Mouse (Mus musculus): ENCODE results near the gene Nono. TPM values are rescaled to one million over a fixed set of nuclear protein-coding genes. Genes with fewer than 3 reads are reported as not detected.
A peak's percentile ranks its signal among the peaks of the same experiment; 100 is the strongest.

Nono gene
- 304 TPM for polyA plus RNA-seq (2012; fragmentation: generic; extraction: Trizol)
- long read RNA-seq, experiment 1, transcript Nono-201 (12 exons, 2,562 nt): major isoform, 198 of 274 reads
- long read RNA-seq, experiment 1, partial matches to known transcripts: 19 of 274 reads
- long read RNA-seq, experiment 1, other reads (novel, unspliced or antisense): 57 of 274 reads
- long read RNA-seq, experiment 2, transcript Nono-201 (12 exons, 2,562 nt): major isoform, 2,175 of 2,514 reads
- long read RNA-seq, experiment 2, partial matches to known transcripts: 33 of 2,514 reads
- long read RNA-seq, experiment 2, other reads (novel, unspliced or antisense): 306 of 2,514 reads

GRCm38 (mm10) chrX:101429142-101429949 lies at the start of gene Nono:
Nono (plus strand) TSS chrX:101429318.
- H3K79me2 ChIP-seq (ENCODE audit: control insufficient read depth, insufficient read depth): peaks cover 48% of the 10 kb centered on the region
- TF ChIP-seq MYOD1 (IDR thresholded peaks at IDR 0.05; ENCODE audit: control insufficient read depth, insufficient read length, low read depth) (no peak), USF1 (IDR thresholded peaks at IDR 0.05; ENCODE audit: low read depth) (no peak)
- H3K79me3 ChIP-seq (ENCODE audit: low read depth): peaks cover 44% of the 10 kb centered on the region
- peaks cover 22% of the 10 kb centered on the region for H3K36me3 ChIP-seq (ENCODE audit: control insufficient read depth, insufficient read depth)
- peak within 1 kb of the TSS; percentile 97 for H3ac ChIP-seq (ENCODE audit: control insufficient read depth, insufficient read length, low read depth)
- no peaks in the 10 kb centered on the region for H3K27me3 ChIP-seq (ENCODE audit: control insufficient read depth, insufficient read depth, insufficient read length)
- peak within 1 kb of the TSS; percentile 48 for H3K4me3 ChIP-seq (ENCODE audit: insufficient read depth, poor library complexity, severe bottlenecking)

GRCm38 (mm10) chrX:101379744-101380143 lies 49.4 kb upstream of the Nono start:
- Histone ChIP-seq H3K79me3 (ENCODE audit: low read depth) (no peaks in the 10 kb centered on the region), H3ac (ENCODE audit: control insufficient read depth, insufficient read length, low read depth) (no peak overlapping the region), H3K4me3 (ENCODE audit: insufficient read depth, poor library complexity, severe bottlenecking) (no peak overlapping the region), H3K27me3 (ENCODE audit: control insufficient read depth, insufficient read depth, insufficient read length) (peaks cover 18% of the 10 kb centered on the region), H3K79me2 (ENCODE audit: control insufficient read depth, insufficient read depth) (no peaks in the 10 kb centered on the region), H3K36me3 (ENCODE audit: control insufficient read depth, insufficient read depth) (no peaks in the 10 kb centered on the region)
- TF ChIP-seq MAX (IDR thresholded peaks at IDR 0.05) (no peak), FOSL1 (IDR thresholded peaks at IDR 0.05; ENCODE audit: insufficient read depth, low read length, poor library complexity, severe bottlenecking) (no peak), MYOD1 (IDR thresholded peaks at IDR 0.05; ENCODE audit: control insufficient read depth, insufficient read length, low read depth) (no peak)

GRCm38 (mm10) chrX:101383455-101383854 lies 45.7 kb upstream of the Nono start:
- Histone ChIP-seq H3K4me3 (ENCODE audit: insufficient read depth, poor library complexity, severe bottlenecking) (no peak overlapping the region), H3K36me3 (ENCODE audit: control insufficient read depth, insufficient read depth) (no peaks in the 10 kb centered on the region), H3ac (ENCODE audit: control insufficient read depth, insufficient read length, low read depth) (no peak overlapping the region), H3K79me2 (ENCODE audit: control insufficient read depth, insufficient read depth) (no peaks in the 10 kb centered on the region), H3K79me3 (ENCODE audit: low read depth) (no peaks in the 10 kb centered on the region), H3K27me3 (ENCODE audit: control insufficient read depth, insufficient read depth, insufficient read length) (peaks cover 30% of the 10 kb centered on the region)
- TF ChIP-seq MYOD1 (IDR thresholded peaks at IDR 0.05; ENCODE audit: control insufficient read depth, insufficient read length, low read depth) (no peak), CTCF (IDR thresholded peaks at IDR 0.05; ENCODE audit: control insufficient read depth, insufficient read depth, insufficient read length) (no peak), FOSL1 (IDR thresholded peaks at IDR 0.05; ENCODE audit: insufficient read depth, low read length, poor library complexity, severe bottlenecking) (no peak), MAX (IDR thresholded peaks at IDR 0.05) (no peak), USF1 (IDR thresholded peaks at IDR 0.05; ENCODE audit: low read depth) (no peak), MYOG (IDR thresholded peaks at IDR 0.05; ENCODE audit: control insufficient read depth, extremely low read depth, insufficient read length) (no peak), CEBPB (IDR thresholded peaks at IDR 0.05; ENCODE audit: low read depth) (no peak)

- Histone ChIP-seq H3K27me3 (ENCODE audit: control insufficient read depth, insufficient read depth, insufficient read length) (peaks cover 30% of the 10 kb centered on the region), H3ac (ENCODE audit: control insufficient read depth, insufficient read length, low read depth) (no peak overlapping the region), H3K79me2 (ENCODE audit: control insufficient read depth, insufficient read depth) (no peaks in the 10 kb centered on the region), H3K79me3 (ENCODE audit: low read depth) (no peaks in the 10 kb centered on the region), H3K36me3 (ENCODE audit: control insufficient read depth, insufficient read depth) (no peaks in the 10 kb centered on the region), H3K4me3 (ENCODE audit: insufficient read depth, poor library complexity, severe bottlenecking) (no peak overlapping the region)
- TF ChIP-seq MYOD1 (IDR thresholded peaks at IDR 0.05; ENCODE audit: control insufficient read depth, insufficient read length, low read depth) (no peak), CTCF (IDR thresholded peaks at IDR 0.05; ENCODE audit: control insufficient read depth, insufficient read depth, insufficient read length) (no peak), FOSL1 (IDR thresholded peaks at IDR 0.05; ENCODE audit: insufficient read depth, low read length, poor library complexity, severe bottlenecking) (no peak), MAX (IDR thresholded peaks at IDR 0.05) (no peak), MYOG (IDR thresholded peaks at IDR 0.05; ENCODE audit: control insufficient read depth, extremely low read depth, insufficient read length) (no peak), USF1 (IDR thresholded peaks at IDR 0.05; ENCODE audit: low read depth) (no peak), CEBPB (IDR thresholded peaks at IDR 0.05; ENCODE audit: low read depth) (no peak)
These were observed 44.5 kb upstream of the Nono start for GRCm38 (mm10) chrX:101384439-101385137.

GRCm38 (mm10) chrX:101386222-101386621 lies 42.9 kb upstream of the Nono start:
- H3K36me3 ChIP-seq (ENCODE audit: control insufficient read depth, insufficient read depth): no peaks in the 10 kb centered on the region
- H3K4me3 ChIP-seq (ENCODE audit: insufficient read depth, poor library complexity, severe bottlenecking): no peak overlapping the region
- no peaks in the 10 kb centered on the region for H3K79me2 ChIP-seq (ENCODE audit: control insufficient read depth, insufficient read depth)
- H3K27me3 ChIP-seq (ENCODE audit: control insufficient read depth, insufficient read depth, insufficient read length): peaks cover 30% of the 10 kb centered on the region
- TF ChIP-seq MYOD1 (IDR thresholded peaks at IDR 0.05; ENCODE audit: control insufficient read depth, insufficient read length, low read depth): no peak
- TF ChIP-seq USF1 (IDR thresholded peaks at IDR 0.05; ENCODE audit: low read depth): no peak
- no peak for TF ChIP-seq FOSL1 (IDR thresholded peaks at IDR 0.05; ENCODE audit: insufficient read depth, low read length, poor library complexity, severe bottlenecking)
- no peak for TF ChIP-seq MYOG (IDR thresholded peaks at IDR 0.05; ENCODE audit: control insufficient read depth, extremely low read depth, insufficient read length)
- TF ChIP-seq CEBPB (IDR thresholded peaks at IDR 0.05; ENCODE audit: low read depth): no peak
- TF ChIP-seq CTCF (IDR thresholded peaks at IDR 0.05; ENCODE audit: control insufficient read depth, insufficient read depth, insufficient read length): no peak
- TF ChIP-seq MAX (IDR thresholded peaks at IDR 0.05): no peak
- no peaks in the 10 kb centered on the region for H3K79me3 ChIP-seq (ENCODE audit: low read depth)
- H3ac ChIP-seq (ENCODE audit: control insufficient read depth, insufficient read length, low read depth): no peak overlapping the region
